Mouse (Mus musculus): Measurements from ENCODE around the gene Zfp651. TPM values are rescaled to one million over a fixed set of nuclear protein-coding genes. Genes with fewer than 3 reads are reported as not detected.

Gene Zfp651
- polyA plus RNA-seq (2015; fragmentation: Illumina TruSeq; extraction: RNeasy Lipid Tissue Mini Kit (QIAGEN cat#74804); ENCODE audit: insufficient read depth, low read depth, low replicate concordance), result 5.5 TPM

DNA sequence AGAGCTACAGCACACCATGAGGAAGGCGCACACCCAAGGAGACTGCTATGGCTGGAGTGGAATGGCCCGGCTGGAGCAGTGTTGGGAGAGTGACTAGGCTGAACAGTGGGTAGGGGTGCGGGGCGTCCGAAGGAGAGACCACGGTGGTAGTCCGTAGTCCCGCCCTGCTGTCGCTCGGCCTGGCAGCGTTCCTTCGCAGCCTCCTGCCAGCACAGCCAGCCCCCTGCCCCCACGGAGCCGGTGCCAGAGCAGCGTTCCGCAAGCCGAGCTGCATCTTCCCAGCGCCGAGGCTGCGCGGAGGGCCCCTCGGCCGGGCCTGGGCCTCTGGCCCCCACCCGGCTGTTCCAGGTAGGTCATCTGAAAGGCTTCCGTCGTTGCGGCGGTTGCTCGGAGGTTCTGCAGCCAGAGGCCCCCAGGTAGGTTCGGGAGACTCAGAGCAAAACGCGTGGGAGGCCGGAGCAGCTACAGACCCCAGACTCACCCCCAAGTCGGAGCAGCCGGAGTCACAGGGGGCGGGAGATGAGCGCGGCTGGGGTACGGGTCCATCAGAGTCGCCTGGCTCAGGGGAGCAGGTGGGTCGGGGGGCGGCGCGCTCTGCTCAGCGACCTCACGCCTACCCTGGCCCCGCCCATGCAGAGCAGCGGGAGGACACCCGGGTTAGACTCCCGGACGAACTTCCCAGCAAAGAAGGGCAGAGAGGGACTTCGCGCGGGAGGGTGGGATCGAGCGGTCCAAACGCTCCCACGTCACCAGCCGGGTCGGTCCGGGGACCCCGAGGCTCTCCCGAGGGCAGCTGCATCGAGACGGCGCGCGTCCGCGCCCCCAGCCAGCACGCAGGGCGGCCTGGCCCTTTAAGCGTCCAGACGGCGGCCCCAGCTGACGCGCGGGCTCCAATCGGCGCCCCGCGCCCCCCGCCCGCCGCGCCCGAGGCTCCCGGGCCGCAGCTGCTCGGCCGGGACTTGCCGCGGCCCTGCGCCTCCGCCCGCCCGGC is at the start of gene Zfp651:
Gene Zfp651, plus strand, starts transcription at position 240 of the 991 bp plus-strand sequence.

DNA sequence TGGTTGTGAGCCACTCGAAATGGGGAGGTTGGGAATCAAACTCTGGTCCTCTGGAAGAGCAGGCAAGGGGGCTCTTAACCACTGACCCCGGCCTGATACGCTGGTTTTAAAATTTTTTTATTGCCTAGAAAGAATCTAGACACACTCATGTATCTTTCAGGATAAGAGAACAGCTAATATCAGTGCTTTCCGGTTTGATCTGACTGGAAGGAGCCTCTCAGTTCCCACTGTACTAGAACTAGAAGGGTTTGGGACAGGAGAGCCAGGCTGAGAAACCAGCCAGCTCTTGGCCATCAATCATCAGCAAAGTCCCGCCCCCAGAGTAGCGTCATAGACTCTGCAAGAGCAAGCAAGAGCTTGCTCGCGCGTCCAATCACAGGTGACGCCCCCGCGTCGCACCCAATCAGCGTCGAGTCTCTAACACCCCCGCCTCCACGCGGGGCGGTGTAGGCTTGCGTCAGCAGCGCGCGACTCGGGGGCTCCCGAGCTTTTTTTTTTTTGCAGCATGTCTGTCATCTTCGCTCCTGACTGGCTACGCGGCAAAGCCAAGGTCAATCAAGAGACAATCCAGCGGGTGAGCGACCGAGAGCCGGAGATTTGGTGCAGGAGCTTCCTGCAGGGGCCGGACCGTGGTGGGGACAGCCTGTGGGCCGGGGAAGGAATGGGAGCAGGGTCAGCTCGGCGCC is 49.1 kb upstream of the Zfp651 start, which contains the start of gene Ss18l2:
Gene Ss18l2, plus strand, starts transcription at position 432 of the 686 bp plus-strand sequence.

DNA sequence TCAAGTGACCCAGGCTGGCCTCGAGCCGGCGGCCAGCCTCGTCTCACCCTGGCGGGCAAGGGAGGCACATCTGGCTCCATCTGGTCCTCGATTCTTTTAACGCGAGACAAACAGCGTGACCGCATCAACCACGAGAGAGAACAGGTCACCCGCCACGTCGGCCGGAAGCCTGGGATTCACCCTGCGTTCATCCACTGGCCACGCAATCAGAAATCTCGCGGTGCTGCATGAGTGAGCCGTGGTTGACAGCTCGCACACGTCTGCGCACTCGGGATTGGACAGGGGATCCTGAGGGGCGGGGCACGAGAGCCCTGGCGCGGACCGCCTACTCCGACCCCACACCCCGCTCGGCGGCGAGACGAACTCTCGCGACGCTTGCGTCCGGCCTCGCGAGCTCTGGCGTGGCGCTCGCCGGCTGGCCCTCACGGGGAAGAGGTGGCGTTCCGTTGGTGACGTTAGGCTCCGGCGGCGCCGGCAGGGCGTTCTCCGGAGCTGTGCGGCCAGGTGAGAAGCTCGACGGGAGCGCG is 40.3 kb upstream of the Zfp651 start, which contains the start of gene Nktr:
Gene Nktr, plus strand, starts transcription at position 378 of the 527 bp plus-strand sequence.

DNA sequence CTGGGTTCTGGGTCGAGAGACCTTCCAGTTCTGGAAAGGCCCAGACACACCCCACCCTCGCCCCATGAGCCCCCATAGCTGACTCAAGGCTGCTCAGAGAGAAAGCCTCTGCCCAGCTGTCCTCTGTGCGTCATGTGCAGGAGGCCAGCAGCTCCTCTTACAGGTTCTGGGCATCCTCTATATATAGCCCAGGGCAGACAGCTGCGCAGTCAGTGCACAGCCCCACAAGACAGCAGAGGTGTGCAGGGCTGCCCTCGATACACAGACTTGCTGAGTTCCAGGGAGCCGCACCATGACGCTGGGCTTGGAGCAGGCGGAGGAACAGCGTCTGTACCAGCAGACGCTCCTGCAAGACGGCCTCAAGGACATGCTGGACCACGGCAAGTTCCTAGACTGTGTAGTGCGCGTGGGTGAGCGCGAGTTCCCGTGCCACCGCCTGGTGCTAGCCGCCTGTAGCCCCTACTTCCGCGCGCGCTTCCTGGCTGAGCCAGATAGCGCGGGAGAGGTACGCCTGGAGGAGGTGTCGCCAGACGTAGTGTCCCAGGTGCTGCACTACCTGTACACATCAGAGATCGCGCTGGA is 18.4 kb downstream of the Zfp651 start, which contains the start of gene Klhl40:
Gene Klhl40, plus strand, starts transcription at position 124 of the 582 bp plus-strand sequence.

DNA sequence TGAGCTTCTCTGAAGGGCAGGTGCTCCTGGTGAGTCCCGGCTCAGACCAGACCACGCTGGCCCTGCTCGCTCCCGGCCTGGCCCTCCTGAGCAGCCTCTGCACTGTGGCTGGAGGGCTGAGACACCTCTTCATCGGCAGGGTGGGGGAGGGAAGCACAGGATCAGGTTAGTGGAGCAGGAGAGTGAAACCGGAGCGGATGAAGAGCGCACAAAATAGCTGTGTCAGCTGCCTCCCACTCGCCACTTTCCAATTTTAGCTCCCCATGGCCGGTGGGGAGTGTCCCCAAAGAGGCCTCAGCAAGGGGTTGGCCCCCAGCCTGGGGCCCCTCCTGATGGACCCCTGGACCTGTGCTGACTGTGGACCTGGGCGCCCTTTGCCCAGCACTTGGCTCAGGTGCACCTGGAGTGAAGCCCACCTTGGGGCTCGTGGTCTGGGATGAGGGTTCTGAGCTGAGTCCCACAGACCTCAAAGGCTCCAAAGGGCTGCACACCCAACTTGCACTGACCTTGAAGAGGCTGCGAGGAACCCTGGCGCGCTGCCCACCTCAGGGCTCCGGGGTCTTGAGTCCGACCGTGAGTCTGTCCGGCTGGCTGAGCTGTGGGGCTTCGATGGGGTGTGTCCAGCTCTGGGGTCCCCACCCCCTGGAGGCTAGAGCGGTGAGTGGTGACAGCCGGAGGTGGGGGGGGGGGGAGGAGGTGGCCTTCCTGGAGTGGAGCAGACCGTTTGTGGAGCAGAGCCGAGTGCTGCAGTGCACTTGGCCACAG is 32.8 kb downstream of the Zfp651 start, which contains the start of gene Hhatl:
Gene Hhatl, minus strand, starts transcription at position 751 of the 765 bp plus-strand sequence.

Other genes starting within 250 kb of the Zfp651 start
- gene Lyzl4, start 117.2 kb upstream of the Zfp651 start, polyA plus RNA-seq (2015; fragmentation: Illumina TruSeq; extraction: RNeasy Lipid Tissue Mini Kit (QIAGEN cat#74804); ENCODE audit: insufficient read depth, low read depth, low replicate concordance), result 1.7 TPM
- 5.5 TPM for gene Vipr1, start 116.6 kb upstream of the Zfp651 start, polyA plus RNA-seq (2015; fragmentation: Illumina TruSeq; extraction: RNeasy Lipid Tissue Mini Kit (QIAGEN cat#74804); ENCODE audit: insufficient read depth, low read depth, low replicate concordance)
- 1.9 TPM for gene Sec22c, start 53.8 kb upstream of the Zfp651 start, polyA plus RNA-seq (2015; fragmentation: Illumina TruSeq; extraction: RNeasy Lipid Tissue Mini Kit (QIAGEN cat#74804); ENCODE audit: insufficient read depth, low read depth, low replicate concordance)
- gene Ss18l2, start 49.0 kb upstream of the Zfp651 start, polyA plus RNA-seq (2015; fragmentation: Illumina TruSeq; extraction: RNeasy Lipid Tissue Mini Kit (QIAGEN cat#74804); ENCODE audit: insufficient read depth, low read depth, low replicate concordance), result 35.0 TPM
- gene Nktr, start 40.2 kb upstream of the Zfp651 start, polyA plus RNA-seq (2015; fragmentation: Illumina TruSeq; extraction: RNeasy Lipid Tissue Mini Kit (QIAGEN cat#74804); ENCODE audit: insufficient read depth, low read depth, low replicate concordance), result 52.8 TPM
- gene Klhl40, start 18.3 kb downstream of the Zfp651 start, polyA plus RNA-seq (2015; fragmentation: Illumina TruSeq; extraction: RNeasy Lipid Tissue Mini Kit (QIAGEN cat#74804); ENCODE audit: insufficient read depth, low read depth, low replicate concordance), result not detected
- not detected for gene Hhatl, start 33.2 kb downstream of the Zfp651 start, polyA plus RNA-seq (2015; fragmentation: Illumina TruSeq; extraction: RNeasy Lipid Tissue Mini Kit (QIAGEN cat#74804); ENCODE audit: insufficient read depth, low read depth, low replicate concordance)
- not detected for gene Ccdc13, start 80.1 kb downstream of the Zfp651 start, polyA plus RNA-seq (2015; fragmentation: Illumina TruSeq; extraction: RNeasy Lipid Tissue Mini Kit (QIAGEN cat#74804); ENCODE audit: insufficient read depth, low read depth, low replicate concordance)
- 7.4 TPM for gene Higd1a, start 99.0 kb downstream of the Zfp651 start, polyA plus RNA-seq (2015; fragmentation: Illumina TruSeq; extraction: RNeasy Lipid Tissue Mini Kit (QIAGEN cat#74804); ENCODE audit: insufficient read depth, low read depth, low replicate concordance)
- 0.96 TPM for gene Ackr2, start 139.0 kb downstream of the Zfp651 start, polyA plus RNA-seq (2015; fragmentation: Illumina TruSeq; extraction: RNeasy Lipid Tissue Mini Kit (QIAGEN cat#74804); ENCODE audit: insufficient read depth, low read depth, low replicate concordance)
- gene Cyp8b1, start 157.0 kb downstream of the Zfp651 start, polyA plus RNA-seq (2015; fragmentation: Illumina TruSeq; extraction: RNeasy Lipid Tissue Mini Kit (QIAGEN cat#74804); ENCODE audit: insufficient read depth, low read depth, low replicate concordance), result not detected
- gene Fam198a, start 191.7 kb downstream of the Zfp651 start, polyA plus RNA-seq (2015; fragmentation: Illumina TruSeq; extraction: RNeasy Lipid Tissue Mini Kit (QIAGEN cat#74804); ENCODE audit: insufficient read depth, low read depth, low replicate concordance), result 1.4 TPM
- gene Pomgnt2, start 237.8 kb downstream of the Zfp651 start, polyA plus RNA-seq (2015; fragmentation: Illumina TruSeq; extraction: RNeasy Lipid Tissue Mini Kit (QIAGEN cat#74804); ENCODE audit: insufficient read depth, low read depth, low replicate concordance), result 8.9 TPM

Measured in pancreas, adult 10 weeks (tissue).